Mouse (Mus musculus) liver, adult 2 months (tissue): ENCODE results near the gene Atp1b3.

Source experiments
- CTCF ChIP-seq: fragments of 200-500 bp; IDR thresholded peaks from 2 replicates; pipeline ENCODE4 v1.5.1; 2011; ENCODE audit warnings: low read depth, low read length, control low read depth
- POLR2A ChIP-seq: fragments of 200-500 bp; IDR thresholded peaks from 2 replicates; pipeline ENCODE4 v1.6.1; 2011; ENCODE audit warnings: low read length, control low read depth; ENCODE audit not compliant: insufficient read depth; ENCODE audit errors: extremely low read depth

- TF ChIP-seq CTCF (no peak), POLR2A (no peak)
Measured at GRCm38 (mm10) chr9:96320551-96320980, 43.7 kb downstream of the Atp1b3 start.
